Mouse (Mus musculus) regulatory T cell (primary cell): ENCODE measurements around the gene Olfr15.

Source experiments
- in situ Hi-C: fragments of 300-600 bp; cut with MboI, MseI; formaldehyde crosslinking; loops from one replicate; pipeline ENCODE4 v1.15.1; 2025; ENCODE audit warnings: high pct_unique_total_duplicates

Gene Olfr15

DNA sequence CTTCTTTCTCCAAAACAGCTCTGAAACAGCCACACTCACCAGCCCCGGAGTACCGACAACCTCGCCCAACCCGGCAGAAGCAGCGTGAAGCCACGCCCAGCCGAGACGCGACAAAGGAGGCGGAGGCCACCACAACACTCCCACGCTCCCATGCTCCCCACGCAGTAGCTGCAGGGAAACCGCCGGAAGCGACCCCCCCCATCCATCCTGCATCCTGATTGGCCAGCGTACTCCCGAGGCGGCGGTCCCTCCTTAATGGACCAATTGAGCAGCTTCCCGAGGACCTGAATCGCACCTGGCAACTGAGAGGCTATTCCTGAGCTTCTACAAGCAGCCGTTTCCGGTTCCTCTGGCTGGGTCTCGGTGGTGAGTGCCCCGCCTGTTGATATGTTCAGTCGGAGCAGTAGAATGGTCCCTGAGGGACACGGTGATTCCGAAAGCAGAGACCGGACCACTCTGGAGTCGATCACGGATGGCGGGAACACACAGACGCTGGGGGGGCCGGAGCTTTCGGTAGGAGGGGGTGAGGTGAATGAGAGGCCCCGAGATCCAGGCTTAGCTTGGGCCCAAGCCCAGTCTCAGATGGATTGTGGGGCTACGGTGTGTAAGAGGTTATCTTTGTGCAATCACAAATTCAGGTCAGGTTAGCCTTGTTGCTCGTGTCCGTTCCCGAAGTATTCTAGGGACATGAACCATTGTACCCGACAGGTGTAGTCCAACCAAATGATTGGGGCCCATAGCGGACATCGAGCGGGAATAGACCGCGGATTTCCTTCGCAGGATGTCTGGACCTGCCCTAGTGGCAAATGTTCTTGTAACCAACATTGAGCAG is 41.8 kb downstream of the Olfr15 start, which contains the start of gene Naa60:
TSS of gene Naa60 (plus strand) at position 160 of the 832 bp plus-strand sequence.
- in situ Hi-C loops: no loop called here

DNA sequence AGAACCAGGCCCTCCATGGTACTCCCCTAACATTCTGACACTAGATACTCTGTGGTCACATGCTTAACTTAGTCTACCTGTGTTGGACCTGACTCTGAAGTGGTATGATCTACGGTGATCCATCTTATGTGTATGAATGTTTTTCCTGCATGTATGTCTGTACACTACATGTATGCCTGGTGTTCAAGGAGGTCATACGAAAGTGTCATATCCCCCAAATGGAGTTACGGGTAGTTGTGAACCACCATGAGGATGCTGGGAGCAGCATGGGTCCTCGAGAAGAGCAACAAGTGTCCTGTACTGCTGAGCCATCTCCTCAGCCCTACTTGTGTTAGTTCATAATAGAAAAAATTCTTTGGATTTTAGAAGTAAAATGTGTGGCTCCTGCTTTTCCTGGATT is 45.7 kb downstream of the Olfr15 start:
- in situ Hi-C loops: no loop called here

DNA sequence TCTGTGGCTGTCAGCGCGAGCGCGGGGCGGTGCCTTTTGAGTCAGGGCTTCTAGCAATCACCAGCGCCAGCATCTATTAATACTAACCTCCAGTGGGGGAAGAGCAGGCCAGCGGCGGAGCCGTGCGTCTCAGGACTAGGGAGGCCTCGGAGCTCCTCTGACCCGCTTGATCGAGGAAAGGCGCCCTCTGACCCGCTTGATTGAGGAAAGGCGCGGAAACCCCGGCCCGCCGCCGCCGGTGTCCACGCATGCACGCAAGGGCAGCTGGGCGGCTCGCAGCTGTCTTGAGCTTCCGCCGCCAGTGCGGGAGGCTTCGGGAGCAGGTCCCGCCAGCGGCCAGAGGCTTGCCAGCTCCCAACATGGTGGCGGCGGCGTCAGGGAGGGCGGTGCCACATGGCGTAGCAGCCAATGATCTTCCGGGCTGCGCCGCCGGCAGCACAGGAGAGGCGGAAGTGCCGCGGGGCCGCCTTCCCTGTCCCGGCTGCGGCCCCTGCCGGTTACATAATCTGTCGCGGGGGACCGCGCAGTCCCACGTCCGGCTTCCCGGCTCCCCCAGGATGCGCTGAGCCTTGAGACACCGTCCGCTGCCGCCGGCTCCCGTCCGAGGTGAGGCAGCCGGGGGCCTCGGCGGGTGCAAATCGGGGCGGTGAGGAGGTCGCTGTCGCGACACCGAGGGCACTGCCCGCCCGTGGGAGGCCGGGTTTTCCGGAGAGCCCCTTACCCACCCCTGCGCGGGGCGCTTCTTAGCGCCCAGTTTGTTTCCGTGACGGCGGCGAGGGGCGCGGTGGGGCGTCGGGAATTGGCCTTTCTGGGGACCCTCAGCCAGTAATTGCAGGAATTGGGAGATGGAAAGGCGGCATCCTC is 53.8 kb downstream of the Olfr15 start, which contains the start of the genes Zfp597 and Gm20695:
TSS of gene Zfp597 (minus strand) at position 361 of the 864 bp plus-strand sequence.
TSS of gene Gm20695 (plus strand) at position 448 of the 864 bp plus-strand sequence.
- in situ Hi-C loops: no loop called here

DNA sequence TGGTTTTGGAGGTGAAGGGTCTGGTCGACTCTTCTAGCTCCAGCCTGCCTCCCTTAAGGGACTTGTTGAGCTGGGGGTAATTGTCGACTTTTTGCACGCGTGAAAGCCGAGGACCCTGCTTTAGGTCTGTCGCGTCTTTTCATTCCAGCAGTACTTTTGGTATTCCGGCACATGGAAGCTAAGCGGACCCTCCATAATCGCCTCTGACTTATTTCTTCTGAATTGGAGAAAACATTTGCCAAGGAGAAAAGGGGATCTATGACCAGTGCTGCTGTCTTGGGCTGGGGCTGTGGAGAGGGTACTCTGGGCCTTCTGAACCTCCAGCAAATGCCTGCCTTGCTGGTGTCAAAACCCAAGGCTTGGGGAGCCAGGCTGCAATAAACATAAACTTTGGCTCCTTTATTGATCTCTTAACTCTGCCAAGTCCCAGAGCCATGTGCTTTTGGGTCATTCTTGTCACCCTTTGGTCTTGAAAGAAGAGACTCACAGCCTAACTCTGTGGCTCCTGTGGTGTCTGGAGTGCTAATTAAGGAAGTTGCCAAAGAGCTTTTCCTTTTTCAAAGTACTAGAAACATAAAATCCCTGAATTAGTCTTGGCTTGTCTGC is 54.5 kb downstream of the Olfr15 start:
- in situ Hi-C loops: no loop called here

DNA sequence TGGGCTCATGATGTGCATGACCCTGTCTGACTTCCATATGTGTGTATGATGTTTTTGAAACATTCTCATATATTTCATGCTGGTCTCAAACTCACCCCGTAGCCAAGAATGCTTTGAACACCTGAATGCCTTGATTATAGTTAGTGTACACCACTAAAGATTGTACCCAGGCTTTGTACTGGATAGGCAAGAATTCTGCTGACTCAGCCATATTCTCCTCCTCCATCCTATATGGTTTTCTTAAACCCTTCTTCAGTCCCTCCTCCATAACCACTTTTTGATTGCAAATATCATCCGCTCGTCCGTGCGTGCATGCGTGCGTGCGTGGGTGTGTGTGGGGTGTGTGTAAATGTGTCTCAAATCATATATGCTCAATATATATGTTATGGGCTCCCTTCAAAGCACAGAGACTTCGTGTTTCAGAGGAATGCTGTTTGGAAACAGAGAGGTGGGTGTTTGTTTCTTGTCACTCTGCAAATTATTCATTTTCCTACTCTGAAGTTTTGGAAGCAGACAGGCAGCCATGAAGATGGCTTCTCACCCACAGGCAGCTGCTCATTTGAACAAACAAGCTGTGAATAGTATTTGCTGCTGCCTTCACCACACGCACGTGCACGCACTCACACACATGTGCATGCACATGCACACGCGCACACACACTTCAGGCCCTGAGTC is 61.1 kb downstream of the Olfr15 start:
- in situ Hi-C loops: no loop called here

DNA sequence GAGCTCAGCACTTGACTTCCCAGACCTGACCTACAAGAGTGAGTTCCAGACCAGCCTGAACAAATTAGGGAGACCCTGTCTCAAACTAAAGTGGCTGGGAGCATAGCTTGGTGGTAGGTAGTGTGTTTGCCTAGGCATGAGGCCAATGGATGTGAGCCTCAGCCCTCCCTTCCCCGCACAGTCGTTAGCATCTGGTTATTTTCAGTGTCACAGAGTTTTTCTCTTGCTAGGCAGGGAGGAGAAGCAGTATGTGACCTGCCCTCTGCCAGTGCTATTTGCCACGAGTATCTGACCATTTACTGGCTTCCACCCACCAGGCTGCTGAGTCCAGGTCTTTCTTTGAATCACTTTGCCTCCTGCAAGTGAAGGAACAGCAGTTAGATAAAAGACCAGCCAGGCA is 63.1 kb downstream of the Olfr15 start:
- in situ Hi-C loops: no loop called here
